Mouse (Mus musculus) forebrain, embryonic 16.5 days (tissue): Measurements from ENCODE around the gene Ncam1. TPM values are rescaled to one million over a fixed set of nuclear protein-coding genes. Genes with fewer than 3 reads are reported as not detected.

Experiments
- ATAC-seq: fragments of 200-750 bp; cut with Nextera tagmentation; 2 replicates; pipeline ENCODE4 v1.8.0; 2017; ENCODE audit warnings: mild to moderate bottlenecking, moderate library complexity
- H3K27ac ChIP-seq: fragments of 300-500 bp; sonication (generic); 2 replicates; pipeline ENCODE4 v1.5.1; 2014; ENCODE audit warnings: low read length, control low read depth
- H3K27me3 ChIP-seq: fragments of 300-500 bp; sonication (generic); replicated peaks from 2 replicates; pipeline ENCODE4 v1.6.1; 2014; ENCODE audit warnings: low read length; ENCODE audit not compliant: control insufficient read depth, insufficient read depth
- H3K36me3 ChIP-seq: fragments of 300-500 bp; sonication (generic); 2 replicates; pipeline ENCODE4 v1.6.1; 2014; ENCODE audit not compliant: control insufficient read depth, insufficient read depth
- H3K4me1 ChIP-seq: fragments of 300-500 bp; sonication (generic); replicated peaks from 2 replicates; pipeline ENCODE4 v1.6.1; 2014; ENCODE audit warnings: low read length; ENCODE audit not compliant: control insufficient read depth, insufficient read depth
- H3K4me2 ChIP-seq: fragments of 300-500 bp; sonication (generic); 2 replicates; pipeline ENCODE4 v1.6.1; 2014; ENCODE audit warnings: mild to moderate bottlenecking, low read length, control low read depth
- H3K4me3 ChIP-seq: fragments of 300-500 bp; sonication (generic); replicated peaks from 2 replicates; pipeline ENCODE4 v1.5.1; 2014; ENCODE audit warnings: mild to moderate bottlenecking, low read length, control low read depth
- H3K9ac ChIP-seq: fragments of 300-500 bp; sonication (generic); replicated peaks from 2 replicates; pipeline ENCODE4 v1.6.1; 2014; ENCODE audit warnings: low read depth, low read length, control low read depth
- H3K9me3 ChIP-seq: fragments of 300-500 bp; sonication (generic); 2 replicates; pipeline ENCODE4 v1.6.1; 2016; ENCODE audit warnings: low read length; ENCODE audit not compliant: control insufficient read depth
- WGBS: fragments of 180-500 bp; shearing (Covaris S2); extraction: QIAGEN DNeasy Blood & Tissue Kit; methylation state at CpG from one replicate; pipeline ENCODE4 v1.1.7; 2014; 5-methylcytosine and 5-hydroxymethylcytosine counted together
- polyA plus RNA-seq: library from polyadenylated mRNA; unstranded; fragments of >200 nt; fragmentation: Nextera tagmentation; extraction: Ambion mirVana; gene quantifications from 2 replicates; pipeline ENCODE4 v1.2.1, GENCODE M21; 2015

Ncam1 gene
- polyA plus RNA-seq, 1 experiment from 2014 or later, result 436 TPM

DNA sequence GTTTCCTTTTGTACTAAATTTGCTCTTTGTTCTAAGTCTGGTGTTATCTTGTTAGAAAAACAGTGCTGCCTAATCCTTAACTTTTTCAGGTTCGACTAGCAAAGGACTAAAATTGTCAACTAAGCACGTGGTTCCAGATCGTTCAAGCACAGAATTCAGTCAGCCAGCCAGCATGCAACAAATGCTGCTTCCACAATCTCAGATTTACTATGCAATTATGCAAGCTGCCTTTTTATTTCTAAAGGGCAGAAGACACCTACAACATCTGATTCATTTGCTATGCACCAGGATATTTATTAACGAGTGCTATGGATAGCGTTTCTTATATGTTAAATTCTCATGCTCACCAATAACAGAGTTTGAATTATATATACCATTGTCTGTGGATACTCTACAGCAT is 2.8 kb downstream of the Ncam1 start:
- no peak overlapping the region for H3K9ac ChIP-seq

GRCm38 (mm10) chr9:49793987-49794550 is 4.7 kb downstream of the Ncam1 start:
- Histone ChIP-seq H3K4me1 (peaks cover 32% of the 10 kb centered on the region), H3K27ac (no peak overlapping the region), H3K4me2 (no peak overlapping the region), H3K36me3 (no peaks in the 10 kb centered on the region), H3K9me3 (no peaks in the 10 kb centered on the region), H3K9ac (no peak overlapping the region), H3K27me3 (no peaks in the 10 kb centered on the region), H3K4me3 (no peak overlapping the region)
- no peak for ATAC-seq
- 32% methylated on average over 6 of the region's 6 CpGs for WGBS

More for the DNA sequence above, 2.8 kb downstream of the Ncam1 start:
- Histone ChIP-seq H3K36me3 (no peaks in the 10 kb centered on the region), H3K4me3 (peak overlapping the region; percentile 100), H3K27me3 (0 out of 2 replicates have a peak, but pooled peaks cover 2% of the 10 kb centered on the region), H3K27ac (no peak overlapping the region), H3K4me2 (peak overlapping the region; percentile 70), H3K9me3 (no peaks in the 10 kb centered on the region), H3K4me1 (peaks cover 30% of the 10 kb centered on the region)
- no peak for ATAC-seq
- 32% methylated on average over 5 of the region's 5 CpGs for WGBS

DNA sequence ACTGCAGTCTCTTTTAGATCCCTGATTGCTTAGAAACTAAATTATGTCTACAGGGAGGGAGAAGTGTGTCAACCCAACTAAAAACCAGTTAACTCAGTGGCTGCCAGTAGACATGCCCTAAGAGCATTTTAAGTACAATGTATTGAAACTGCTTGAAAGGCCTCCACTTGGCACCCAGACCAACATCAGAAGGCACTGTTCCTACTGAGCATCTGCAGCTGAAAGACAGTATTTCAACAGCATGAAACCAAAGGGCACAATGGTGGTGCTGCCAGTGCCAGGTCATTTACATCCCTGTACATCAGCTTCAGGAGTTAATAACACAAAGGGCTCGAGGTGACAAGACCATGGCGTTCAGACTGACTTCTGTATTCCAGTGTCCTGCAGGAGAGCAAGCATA is 5.5 kb downstream of the Ncam1 start:
- no peak for ATAC-seq
- peaks cover 32% of the 10 kb centered on the region for H3K4me1 ChIP-seq
- H3K27ac ChIP-seq, result no peak overlapping the region
- no peak overlapping the region for H3K4me2 ChIP-seq
- H3K9me3 ChIP-seq, result no peaks in the 10 kb centered on the region
- H3K9ac ChIP-seq, result no peak overlapping the region
- no peaks in the 10 kb centered on the region for H3K27me3 ChIP-seq
- H3K36me3 ChIP-seq, result no peaks in the 10 kb centered on the region
- WGBS, result 20% methylated on average over 2 of the region's 2 CpGs
- no peak overlapping the region for H3K4me3 ChIP-seq

- no peak overlapping the region for H3K27ac ChIP-seq
- 50% methylated on average over 4 of the region's 4 CpGs for WGBS
These were observed 6.1 kb downstream of the Ncam1 start for GRCm38 (mm10) chr9:49792646-49793045.

GRCm38 (mm10) chr9:49781016-49781772 is 17.5 kb downstream of the Ncam1 start:
- H3K36me3 ChIP-seq, result no peaks in the 10 kb centered on the region
- H3K9me3 ChIP-seq, result no peaks in the 10 kb centered on the region
- no peak overlapping the region for H3K4me2 ChIP-seq
- H3K9ac ChIP-seq, result no peak overlapping the region
- H3K27me3 ChIP-seq, result no peaks in the 10 kb centered on the region
- no peak overlapping the region for H3K4me3 ChIP-seq
- ATAC-seq, result no peak
- H3K27ac ChIP-seq, result no peak overlapping the region
- peaks cover 13% of the 10 kb centered on the region for H3K4me1 ChIP-seq
- WGBS, result 68% methylated on average over 9 of the region's 9 CpGs

More at GRCm38 (mm10) chr9:49792646-49793045, 6.1 kb downstream of the Ncam1 start:
- Histone ChIP-seq H3K9ac (no peak overlapping the region), H3K4me2 (no peak overlapping the region), H3K27me3 (no peaks in the 10 kb centered on the region), H3K4me1 (peaks cover 32% of the 10 kb centered on the region), H3K9me3 (no peaks in the 10 kb centered on the region), H3K4me3 (no peak overlapping the region), H3K36me3 (no peaks in the 10 kb centered on the region)
- ATAC-seq, result no peak

DNA sequence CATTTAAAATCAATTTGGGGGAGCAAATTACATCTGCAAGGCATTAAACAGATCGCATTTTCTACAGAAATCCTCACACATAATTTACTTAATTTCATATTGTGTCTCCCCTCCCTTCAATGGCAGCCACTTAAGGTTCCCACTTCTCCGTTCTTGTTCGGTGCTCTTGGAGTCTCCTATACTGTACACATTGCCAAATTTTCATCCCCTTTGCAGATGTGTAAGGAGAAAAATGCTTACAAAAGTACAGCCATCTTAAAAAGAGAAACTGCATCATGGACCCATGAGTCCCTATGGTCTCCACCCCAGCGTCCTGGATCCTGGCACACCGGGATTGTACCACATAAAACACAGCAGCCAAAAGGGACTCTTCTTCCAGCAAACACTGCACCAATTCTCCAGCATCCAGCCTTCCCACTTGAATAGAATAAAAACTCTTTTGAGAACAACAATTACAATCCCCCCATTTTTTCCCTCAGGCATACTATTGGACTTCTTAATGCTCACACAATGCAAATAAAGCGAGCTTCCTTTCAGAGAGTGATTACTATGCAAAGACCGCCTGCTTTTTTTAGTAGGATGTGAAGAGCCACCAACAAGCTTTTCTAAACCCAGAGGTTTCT is 21.6 kb downstream of the Ncam1 start:
- H3K4me2 ChIP-seq, result no peak overlapping the region
- ATAC-seq, result no peak
- no peak overlapping the region for H3K27ac ChIP-seq
- no peak overlapping the region for H3K9ac ChIP-seq
- H3K9me3 ChIP-seq, result no peaks in the 10 kb centered on the region
- H3K36me3 ChIP-seq, result no peaks in the 10 kb centered on the region
- 12% methylated on average over 7 of the region's 7 CpGs for WGBS
- H3K4me1 ChIP-seq, result peaks cover 15% of the 10 kb centered on the region
- no peak overlapping the region for H3K4me3 ChIP-seq
- no peaks in the 10 kb centered on the region for H3K27me3 ChIP-seq

GRCm38 (mm10) chr9:49766634-49767033 is 32.1 kb downstream of the Ncam1 start:
- Histone ChIP-seq H3K4me2 (no peak overlapping the region), H3K9ac (no peak overlapping the region), H3K9me3 (no peaks in the 10 kb centered on the region), H3K27me3 (no peaks in the 10 kb centered on the region), H3K4me1 (no peaks in the 10 kb centered on the region; the same call in 1 of the 2 replicates), H3K4me3 (no peak overlapping the region), H3K36me3 (no peaks in the 10 kb centered on the region), H3K27ac (no peak overlapping the region)
- WGBS, result 88% methylated on average over 2 of the region's 2 CpGs
- no peak for ATAC-seq

- H3K9ac ChIP-seq, result no peak overlapping the region
- H3K9me3 ChIP-seq, result no peaks in the 10 kb centered on the region
- no peak overlapping the region for H3K4me3 ChIP-seq
- H3K4me1 ChIP-seq, result peaks cover 25% of the 10 kb centered on the region
- ATAC-seq, result no peak
- H3K27ac ChIP-seq, result no peak overlapping the region
- H3K36me3 ChIP-seq, result no peaks in the 10 kb centered on the region
- no peaks in the 10 kb centered on the region for H3K27me3 ChIP-seq
- WGBS, result 66% methylated on average over 6 of the region's 6 CpGs
- H3K4me2 ChIP-seq, result no peak overlapping the region
These were observed 38.2 kb downstream of the Ncam1 start for GRCm38 (mm10) chr9:49760571-49760970.

- peaks cover 32% of the 10 kb centered on the region for H3K4me1 ChIP-seq
- no peak overlapping the region for H3K4me2 ChIP-seq
- H3K27ac ChIP-seq, result peak overlapping the region; percentile 37; the same call in 1 of the 2 replicates
- H3K27me3 ChIP-seq, result no peaks in the 10 kb centered on the region
- WGBS, result 26% methylated on average over 2 of the region's 2 CpGs
- H3K9ac ChIP-seq, result no peak overlapping the region
- H3K4me3 ChIP-seq, result no peak overlapping the region
- ATAC-seq, result peak; percentile 61
- no peaks in the 10 kb centered on the region for H3K9me3 ChIP-seq
- H3K36me3 ChIP-seq, result no peaks in the 10 kb centered on the region
These were observed 40.3 kb downstream of the Ncam1 start for GRCm38 (mm10) chr9:49758436-49758835.
